Mouse (Mus musculus) lung, postnatal 25 days (tissue): ENCODE measurements around the gene Rtel1.

Experiments used
- DNase-seq: peaks from one replicate; pipeline ENCODE4 v3.0.0; 2022; ENCODE audit warnings: low spot score

Gene Rtel1

GRCm38 (mm10) chr2:181326098-181326497 is 6.6 kb downstream of the Rtel1 start:
- DNase-seq: no peak

- no peak for DNase-seq
Observed at GRCm38 (mm10) chr2:181332542-181332941, 13.0 kb downstream of the Rtel1 start.

GRCm38 (mm10) chr2:181334023-181334422 is 14.5 kb downstream of the Rtel1 start:
- DNase-seq: peak; percentile 64

GRCm38 (mm10) chr2:181340426-181340825 is 20.9 kb downstream of the Rtel1 start:
- DNase-seq: no peak

GRCm38 (mm10) chr2:181342766-181343165 is 23.2 kb downstream of the Rtel1 start:
- DNase-seq: no peak

GRCm38 (mm10) chr2:181356780-181357179 is 37.2 kb downstream of the Rtel1 start:
- DNase-seq: no peak

- no peak for DNase-seq
Observed at GRCm38 (mm10) chr2:181363946-181364345, 44.4 kb downstream of the Rtel1 start.

GRCm38 (mm10) chr2:181364487-181364859 is 44.9 kb downstream of the Rtel1 start:
- DNase-seq: no peak

- peak; percentile 90 for DNase-seq
Observed at GRCm38 (mm10) chr2:181364860-181365596, 45.5 kb downstream of the Rtel1 start, which contains the start of the genes Zgpat and Arfrp1. TSS of gene Zgpat (plus strand) at chr2:181364928. TSS of gene Arfrp1 (minus strand) at chr2:181365404.

- no peak for DNase-seq
Observed at GRCm38 (mm10) chr2:181365655-181366075, 46.1 kb downstream of the Rtel1 start.

GRCm38 (mm10) chr2:181370001-181370400 is 50.5 kb downstream of the Rtel1 start:
- no peak for DNase-seq

GRCm38 (mm10) chr2:181375787-181376186 is 56.2 kb downstream of the Rtel1 start:
- DNase-seq: peak; percentile 37

GRCm38 (mm10) chr2:181377230-181377629 is 57.7 kb downstream of the Rtel1 start:
- DNase-seq: no peak

GRCm38 (mm10) chr2:181378701-181379100 is 59.2 kb downstream of the Rtel1 start:
- DNase-seq: no peak

GRCm38 (mm10) chr2:181379778-181380177 is 60.2 kb downstream of the Rtel1 start, which contains the start of gene Lime1:
TSS of gene Lime1 (plus strand) at chr2:181380078.
- no peak for DNase-seq

- no peak for DNase-seq
Observed at GRCm38 (mm10) chr2:181380251-181380650, 60.7 kb downstream of the Rtel1 start.

GRCm38 (mm10) chr2:181381107-181381506 is 61.6 kb downstream of the Rtel1 start:
- DNase-seq: no peak

GRCm38 (mm10) chr2:181381631-181382306 is 62.2 kb downstream of the Rtel1 start:
- DNase-seq: no peak

GRCm38 (mm10) chr2:181384463-181384862 is 64.9 kb downstream of the Rtel1 start:
- no peak for DNase-seq

GRCm38 (mm10) chr2:181384919-181385391 is 65.4 kb downstream of the Rtel1 start:
- peak; percentile 56 for DNase-seq

GRCm38 (mm10) chr2:181385885-181386284 is 66.3 kb downstream of the Rtel1 start:
- no peak for DNase-seq

GRCm38 (mm10) chr2:181386663-181387210 is 67.2 kb downstream of the Rtel1 start:
- no peak for DNase-seq
